Mouse (Mus musculus) lung, postnatal 10 days (tissue): ENCODE data around the gene Sirt3.

Experiments
- DNase-seq: peaks from one replicate; pipeline ENCODE4 v3.0.0; 2021

Gene Sirt3

DNA sequence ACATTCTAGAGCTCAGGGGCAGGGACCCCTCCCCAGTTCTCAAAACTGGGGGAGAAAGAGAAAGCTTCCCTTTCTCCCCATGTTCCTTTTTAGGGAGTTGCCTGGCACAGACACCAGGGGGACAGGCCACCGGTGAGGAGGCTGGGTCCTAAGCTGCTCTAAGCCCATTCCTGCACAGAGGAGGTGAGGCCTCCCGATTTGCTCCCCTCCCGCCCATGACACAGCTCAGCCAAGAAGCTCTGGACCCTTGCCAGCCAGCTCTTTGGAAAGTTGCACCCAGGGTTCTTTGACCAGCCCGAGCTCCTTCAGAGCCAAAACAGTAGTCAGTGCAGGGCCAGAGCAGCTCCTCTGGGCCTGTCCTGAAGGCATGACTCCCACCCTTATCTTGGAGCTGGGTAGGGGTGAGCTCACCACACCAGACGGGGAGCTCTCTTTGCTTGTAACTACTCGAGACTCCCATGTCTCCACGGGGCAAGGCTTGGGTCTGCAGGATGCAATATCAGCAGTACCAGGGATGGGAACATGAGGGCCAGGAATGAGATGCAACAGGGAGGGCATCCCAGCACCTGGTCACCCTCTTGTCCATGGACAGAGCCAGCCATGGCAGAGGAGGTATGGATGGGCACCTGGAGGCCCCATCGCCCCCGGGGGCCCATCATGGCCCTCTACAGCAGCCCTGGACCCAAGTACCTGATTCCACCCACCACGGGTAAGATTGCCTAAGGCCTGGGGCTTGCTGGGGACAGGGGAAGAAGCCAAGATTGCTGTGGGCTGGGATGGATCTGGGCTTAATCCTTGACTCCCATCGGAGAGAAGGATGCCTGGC lies 34.1 kb downstream of the Sirt3 start, which contains the start of gene Odf3:
TSS of gene Odf3 (plus strand) at position 51 of the 826 bp plus-strand sequence.
- peak; percentile 61 for DNase-seq

DNA sequence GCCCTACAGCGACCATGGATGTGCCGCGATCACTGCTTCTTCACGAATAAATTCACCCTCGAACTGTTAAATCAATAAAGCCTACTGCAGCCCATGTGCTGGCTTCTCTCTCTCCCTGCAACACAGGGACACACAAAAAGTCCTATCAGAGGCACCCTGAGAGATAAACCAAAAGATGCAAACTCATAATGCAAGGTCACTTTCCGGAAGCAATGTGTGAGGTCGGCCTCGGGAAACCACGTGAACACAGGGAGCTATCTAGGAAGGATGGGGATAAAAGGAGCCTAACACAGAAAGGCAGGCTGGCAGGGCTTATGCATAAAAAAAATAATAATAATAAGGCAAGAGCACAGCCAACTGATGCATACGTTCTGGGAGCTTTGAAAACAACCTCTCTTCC lies 35.4 kb downstream of the Sirt3 start:
- no peak for DNase-seq

DNA sequence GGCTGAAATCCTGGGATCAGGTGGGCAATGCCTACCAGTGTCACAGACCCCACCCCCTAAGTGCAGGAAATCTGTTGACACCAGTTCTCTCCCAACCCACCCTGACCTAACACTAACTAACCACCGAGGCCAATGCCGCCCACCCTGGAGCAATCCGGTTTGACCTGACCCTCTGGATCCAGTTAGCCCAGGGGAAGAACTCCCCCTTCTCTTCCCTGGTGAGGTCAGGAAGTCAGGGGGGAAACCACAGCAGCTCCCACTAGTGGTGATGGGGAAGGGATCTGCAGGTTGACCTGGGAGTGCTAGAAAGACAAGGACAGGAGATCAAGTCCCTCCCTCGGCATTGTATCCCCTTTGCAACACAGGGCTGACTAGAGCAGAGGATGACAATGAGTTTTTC lies 36.4 kb downstream of the Sirt3 start:
- DNase-seq = no peak

DNA sequence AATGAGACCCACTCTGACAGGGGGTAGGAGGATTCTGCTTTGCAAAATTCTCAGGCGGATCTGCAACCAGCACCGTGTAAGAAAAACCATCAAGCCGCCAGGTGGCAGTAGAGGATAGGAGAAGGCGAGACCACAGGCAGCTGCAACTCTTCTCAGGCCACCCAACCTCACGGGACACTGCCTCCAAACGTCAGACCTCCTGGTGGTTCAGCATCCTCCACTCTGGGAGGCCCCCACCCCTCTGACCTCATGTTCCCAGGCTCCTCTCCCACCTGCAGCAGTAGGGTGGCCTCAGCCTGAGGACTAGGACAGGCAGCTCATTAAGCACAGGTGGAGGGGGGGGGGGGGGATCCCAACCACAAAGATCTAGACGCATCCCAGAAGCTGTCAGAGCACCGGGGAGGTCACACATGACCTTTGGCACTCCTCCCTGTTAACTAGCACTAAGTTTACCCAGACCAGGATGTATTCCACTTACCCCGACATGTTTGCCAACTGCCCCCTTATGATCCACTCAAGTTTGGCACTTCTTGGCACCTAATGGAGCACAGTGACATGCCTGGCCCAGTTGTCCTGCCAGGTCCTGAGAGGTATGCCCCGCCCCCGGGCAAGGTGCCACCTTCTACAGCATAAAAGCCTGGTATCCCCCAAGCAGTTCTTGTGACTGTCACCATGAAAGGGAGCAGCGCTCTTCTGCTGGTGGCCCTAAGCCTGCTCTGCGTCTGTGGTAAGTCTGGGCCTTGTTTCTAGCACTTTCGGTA lies 37.0 kb downstream of the Sirt3 start, which contains the start of gene Scgb1c1:
TSS of gene Scgb1c1 (plus strand) at position 643 of the 761 bp plus-strand sequence.
- DNase-seq = peak; percentile 96

DNA sequence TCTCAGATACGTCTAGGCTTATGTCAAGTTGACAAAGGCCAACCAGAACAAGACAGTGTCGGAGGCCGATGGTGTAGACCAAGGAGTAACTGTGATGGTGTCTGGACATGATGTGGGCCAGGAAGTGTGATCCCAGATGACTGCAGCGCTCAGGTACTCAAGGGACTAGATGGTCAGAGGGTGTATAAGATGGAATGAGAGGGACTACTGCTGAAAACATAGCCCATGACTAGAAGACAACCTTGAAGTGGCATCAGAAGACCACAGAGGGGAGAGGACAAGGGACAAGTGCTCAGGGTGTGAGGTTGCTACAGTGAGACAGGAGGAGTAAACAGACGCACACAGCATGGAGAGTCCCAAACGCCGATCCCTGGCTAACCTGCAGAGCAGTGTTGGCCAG lies 38.3 kb downstream of the Sirt3 start:
- no peak for DNase-seq

DNA sequence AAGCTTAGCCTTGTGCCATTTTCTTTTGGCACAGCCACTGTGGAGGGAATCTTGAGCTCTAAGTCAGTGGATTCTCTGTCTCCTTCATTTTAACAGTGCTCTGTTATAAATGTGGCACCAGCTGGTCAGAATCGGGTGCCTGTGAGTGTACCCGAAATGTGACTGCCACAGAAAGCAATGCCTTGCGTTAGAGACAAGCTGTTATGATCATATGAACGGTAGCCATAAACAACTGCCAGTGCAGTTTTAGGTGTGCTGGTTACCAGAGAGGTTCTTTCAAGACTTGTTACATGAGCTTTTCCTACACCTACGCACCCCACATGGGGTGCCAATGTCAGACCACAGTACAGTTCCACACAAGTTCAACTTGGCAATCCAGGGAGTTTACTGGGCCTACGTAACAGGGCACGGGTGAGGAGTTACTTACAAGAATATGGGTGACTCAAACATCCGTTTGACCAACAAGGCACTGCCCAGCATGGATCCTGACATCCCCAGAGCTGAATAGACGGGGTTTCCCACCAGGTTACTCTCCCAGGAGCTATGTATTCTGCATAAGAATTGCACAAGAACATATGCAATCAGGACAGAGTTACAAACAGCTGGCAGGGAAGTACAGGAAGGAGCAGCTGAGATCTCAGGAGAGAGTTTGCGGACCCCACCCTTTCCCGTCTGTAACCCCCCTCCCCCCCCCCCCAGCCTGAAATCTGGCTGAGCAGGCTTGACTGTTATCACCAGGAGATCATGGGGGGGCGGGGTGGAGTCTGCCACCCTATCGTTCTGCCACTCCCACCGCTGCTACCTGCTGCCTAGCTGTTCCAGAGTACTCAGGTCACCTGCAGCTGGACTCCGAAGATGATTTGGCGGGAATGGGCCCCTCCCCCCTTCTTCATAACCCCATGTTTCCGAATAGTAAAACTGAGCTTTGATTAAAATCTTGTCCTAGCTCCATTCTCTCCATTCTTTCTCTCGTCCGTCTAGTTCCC lies 41.1 kb downstream of the Sirt3 start:
- no peak for DNase-seq

DNA sequence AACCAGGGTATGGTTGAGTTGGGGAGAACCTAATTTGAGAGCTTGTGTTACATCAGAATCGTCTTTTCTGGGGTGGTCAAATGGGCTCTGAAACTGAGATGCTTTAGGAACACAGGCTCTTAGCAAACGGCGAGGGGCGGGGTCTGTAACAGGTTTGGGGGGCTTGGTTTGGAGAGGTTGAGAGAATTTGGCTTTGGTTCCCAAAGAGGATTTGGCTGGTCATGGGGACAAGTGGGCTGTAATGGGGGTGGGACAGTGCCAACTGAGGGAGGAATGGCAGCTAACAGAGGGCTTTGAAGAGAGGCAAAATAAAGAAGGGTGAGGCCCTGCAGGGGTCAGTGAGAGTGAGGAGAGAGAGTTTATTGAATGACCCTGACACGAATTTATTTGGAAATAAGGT lies 42.6 kb downstream of the Sirt3 start:
- DNase-seq = no peak

DNA sequence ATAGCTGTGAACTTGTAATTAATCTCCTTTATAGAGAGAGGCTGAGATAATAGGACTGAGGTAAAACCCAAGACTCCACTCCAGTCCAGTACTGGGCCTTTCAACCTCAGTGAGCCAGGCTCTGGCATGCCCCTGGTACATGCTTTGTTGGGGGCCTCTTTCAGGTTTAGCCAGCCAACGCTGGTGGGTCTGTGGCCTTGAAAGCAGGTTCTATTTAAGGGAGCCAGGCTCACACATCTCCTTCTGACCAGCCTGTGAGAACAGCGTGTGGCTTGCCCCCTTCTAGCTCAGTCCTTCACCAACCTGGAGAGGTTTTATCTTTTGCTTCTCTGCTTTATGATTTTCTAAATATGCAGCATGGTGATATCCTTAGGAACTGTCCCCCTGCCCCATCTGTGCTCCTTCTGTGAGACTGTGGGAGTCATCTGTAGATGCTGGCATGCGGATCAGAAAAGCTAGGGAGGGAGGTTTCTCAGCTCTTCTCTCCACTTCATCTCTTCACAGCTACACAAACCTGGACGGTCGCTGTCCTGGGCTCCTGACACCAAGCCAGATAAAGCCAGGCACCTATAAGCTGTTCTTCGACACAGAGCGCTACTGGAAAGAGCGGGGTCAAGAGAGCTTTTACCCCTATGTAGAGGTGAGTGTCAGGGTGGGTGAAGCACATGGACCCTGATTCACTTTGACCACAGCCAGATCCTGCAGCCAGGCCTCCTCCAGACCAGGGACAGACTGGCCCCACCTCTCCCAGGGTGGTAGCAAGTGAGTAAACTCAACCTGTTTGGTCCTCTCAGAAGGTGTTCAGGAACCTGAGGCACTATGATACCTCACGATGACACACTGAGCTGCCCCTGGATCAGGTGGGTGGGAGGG lies 45.6 kb downstream of the Sirt3 start:
- DNase-seq = no peak

DNA sequence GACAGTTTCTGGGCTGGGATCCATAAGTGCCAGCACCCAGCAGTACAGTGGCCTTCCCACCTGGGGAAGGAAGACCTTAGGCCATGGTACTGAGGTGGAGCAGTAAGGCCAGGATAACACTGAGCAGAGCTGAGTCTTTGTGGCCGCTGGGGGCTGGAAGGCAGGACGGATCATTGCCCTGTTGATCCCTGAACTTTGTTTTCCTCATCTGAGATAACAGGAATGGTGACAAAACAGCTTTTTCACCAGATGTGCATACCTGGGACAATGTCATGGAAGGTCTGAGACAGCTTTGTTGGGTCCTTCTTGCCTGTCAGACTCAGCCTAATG lies 46.4 kb downstream of the Sirt3 start:
- DNase-seq = no peak

DNA sequence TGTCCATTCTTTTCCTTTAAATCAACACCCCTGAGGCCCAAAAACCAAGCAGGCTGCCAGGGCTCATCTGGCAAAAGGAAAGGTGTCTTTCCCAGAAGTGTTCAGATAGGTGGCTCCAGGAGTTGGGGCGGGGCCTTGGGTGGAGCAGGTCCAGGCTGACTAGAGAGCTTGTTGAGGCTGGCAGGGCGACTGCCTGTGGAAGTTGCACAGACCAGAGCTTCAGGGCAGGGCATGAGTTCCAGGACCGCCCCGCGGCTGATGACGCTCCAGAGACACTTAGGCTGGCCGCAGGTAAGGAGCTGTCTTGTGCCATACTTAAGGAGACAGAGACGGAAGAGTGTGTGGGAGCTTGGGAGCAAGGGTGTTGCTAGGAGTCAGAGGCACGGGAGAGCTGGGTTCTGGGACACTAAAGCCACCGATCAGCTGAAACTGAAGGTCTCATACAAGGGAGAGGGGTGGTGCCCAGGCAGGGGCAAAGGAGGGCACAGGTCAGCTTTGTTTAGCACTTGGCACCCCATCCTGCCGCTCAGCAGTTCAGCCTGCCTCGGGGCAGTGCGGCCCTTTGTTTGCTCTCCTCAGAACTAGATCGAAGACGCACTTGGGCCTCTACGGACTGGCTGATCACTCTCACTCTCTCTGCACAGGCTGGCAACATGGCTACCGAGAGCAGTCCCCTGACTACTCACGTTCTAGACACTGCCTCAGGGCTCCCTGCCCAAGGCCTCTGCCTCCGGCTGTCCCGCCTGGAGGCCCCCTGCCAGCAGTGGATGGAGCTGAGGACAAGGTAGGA lies 46.9 kb downstream of the Sirt3 start, which contains the start of gene Urah:
TSS of gene Urah (plus strand) at position 51 of the 790 bp plus-strand sequence.
- peak; percentile 45 for DNase-seq

DNA sequence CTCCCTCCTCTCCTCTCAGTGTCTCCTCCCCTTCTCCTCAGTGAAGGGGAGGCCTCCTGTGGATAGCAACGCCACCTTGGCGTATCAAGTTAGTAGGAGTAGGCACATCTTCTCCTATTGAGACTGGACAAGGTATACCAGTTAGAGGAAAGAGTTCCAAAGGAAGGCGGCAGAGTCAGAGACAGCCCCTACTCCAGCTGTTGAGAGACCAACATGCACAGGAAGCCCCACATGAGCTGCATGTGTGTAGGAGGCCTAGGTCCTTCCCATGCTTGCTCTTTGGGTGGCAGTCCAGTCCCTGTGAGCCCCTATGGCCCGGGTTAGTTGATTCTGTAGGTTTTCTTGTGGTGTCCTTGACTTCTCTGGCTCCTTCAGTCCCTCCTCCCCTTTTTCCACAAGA lies 48.8 kb downstream of the Sirt3 start:
- no peak for DNase-seq

DNA sequence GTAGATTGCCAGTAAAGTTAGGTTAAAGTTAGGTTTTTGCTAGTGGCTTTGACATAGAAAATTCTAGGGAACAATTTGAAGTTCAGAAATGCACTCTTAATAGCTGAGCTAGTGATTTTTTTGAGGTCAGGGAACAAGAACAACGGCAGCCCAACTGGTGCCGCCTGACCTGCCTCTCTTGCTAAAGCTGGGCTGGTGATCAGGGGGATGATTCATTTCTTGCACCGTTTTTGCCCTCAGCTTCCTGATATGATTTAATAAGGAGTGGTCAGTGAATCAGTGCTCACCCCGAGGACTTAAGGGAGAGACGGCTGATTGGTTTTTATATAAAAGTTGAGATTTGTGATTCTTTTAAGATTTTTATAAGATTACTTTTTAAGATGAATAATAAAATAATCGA lies 50.7 kb downstream of the Sirt3 start:
- DNase-seq = no peak

DNA sequence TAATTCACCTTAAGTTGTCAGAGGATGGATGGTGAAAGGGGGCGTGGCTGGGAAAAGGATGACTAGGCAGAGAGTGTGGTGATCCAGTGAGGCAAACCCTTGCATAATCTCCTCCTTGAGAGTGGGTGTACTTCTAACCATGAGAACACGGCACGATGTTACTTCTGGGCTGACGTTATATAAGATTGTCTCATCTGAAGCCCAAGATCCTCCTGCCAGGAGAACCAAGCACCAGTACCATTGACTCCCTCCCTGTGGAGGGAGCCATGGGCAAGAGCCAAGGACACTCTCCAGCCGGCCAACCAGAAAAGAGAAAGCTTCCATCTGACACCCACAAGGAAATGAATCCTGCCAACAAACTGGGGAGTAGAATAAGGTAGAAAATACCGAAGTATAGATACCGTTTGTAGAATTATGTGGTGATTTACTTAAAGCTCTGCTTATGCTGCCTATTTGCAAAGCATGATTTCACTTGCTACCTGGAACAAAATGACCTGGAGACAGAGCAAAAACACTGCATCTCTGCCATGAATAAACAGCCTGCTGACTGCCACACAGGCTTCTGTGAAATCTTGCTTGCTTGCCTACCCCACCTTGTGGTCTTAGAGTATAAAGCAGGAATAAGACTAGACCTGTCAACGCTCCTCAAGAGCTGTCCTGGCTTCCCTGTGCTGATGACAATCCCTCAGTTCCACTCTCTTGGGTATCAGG lies 53.8 kb downstream of the Sirt3 start:
- DNase-seq = peak; percentile 42

DNA sequence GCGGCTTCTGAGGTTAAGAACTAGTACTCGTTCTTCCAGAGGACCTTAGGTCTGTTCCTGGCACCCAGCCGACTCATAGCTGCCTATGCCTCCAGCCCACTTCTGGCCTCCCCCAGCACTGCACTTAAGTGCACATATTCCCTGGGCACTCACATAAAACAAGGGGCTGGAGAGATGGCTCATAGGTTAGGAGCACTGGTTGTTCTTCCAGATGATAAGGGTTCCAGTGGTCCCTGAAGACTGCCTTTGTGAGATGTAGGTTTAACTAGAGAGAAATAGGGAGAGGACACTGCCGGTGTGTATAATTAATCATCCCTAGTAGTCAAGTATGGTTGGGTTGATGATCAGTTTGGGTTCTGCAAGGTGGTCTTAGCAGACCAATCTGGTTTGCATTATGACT lies 59.4 kb downstream of the Sirt3 start:
- DNase-seq = no peak

DNA sequence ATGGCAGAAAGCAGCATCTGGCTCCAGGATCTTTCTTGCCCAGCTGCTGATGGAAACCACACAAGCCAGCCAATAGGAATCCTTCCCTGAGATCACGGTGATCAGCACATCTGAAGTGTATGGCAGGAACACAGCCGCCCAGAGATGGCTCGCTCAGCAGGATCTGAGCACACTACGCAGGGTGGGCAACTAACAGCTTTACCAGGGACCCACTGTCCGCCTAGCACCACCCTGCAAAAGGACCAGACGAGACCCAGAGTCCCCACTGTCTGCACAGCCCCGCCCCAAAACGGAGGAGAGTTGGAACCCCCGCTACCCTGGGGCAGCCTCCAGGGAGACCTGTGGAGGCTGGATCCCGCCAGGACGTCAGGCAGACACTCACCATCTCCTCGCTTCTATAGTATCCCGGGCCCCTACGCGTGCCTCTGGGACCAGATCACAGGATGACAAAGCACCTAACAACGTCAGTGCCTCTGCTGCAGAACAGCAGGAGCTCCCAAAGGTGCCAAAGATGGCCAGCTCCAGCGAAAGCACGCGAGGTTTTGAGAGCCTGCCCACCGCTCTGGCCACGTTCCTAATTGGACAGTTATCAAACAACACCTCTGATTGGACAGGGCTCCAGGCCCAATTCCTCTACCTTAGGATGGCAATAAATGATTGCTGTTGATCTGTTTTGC lies 60.3 kb downstream of the Sirt3 start, which contains the start of gene Zfp941:
TSS of gene Zfp941 (minus strand) at position 526 of the 677 bp plus-strand sequence.
- peak; percentile 30 for DNase-seq

DNA sequence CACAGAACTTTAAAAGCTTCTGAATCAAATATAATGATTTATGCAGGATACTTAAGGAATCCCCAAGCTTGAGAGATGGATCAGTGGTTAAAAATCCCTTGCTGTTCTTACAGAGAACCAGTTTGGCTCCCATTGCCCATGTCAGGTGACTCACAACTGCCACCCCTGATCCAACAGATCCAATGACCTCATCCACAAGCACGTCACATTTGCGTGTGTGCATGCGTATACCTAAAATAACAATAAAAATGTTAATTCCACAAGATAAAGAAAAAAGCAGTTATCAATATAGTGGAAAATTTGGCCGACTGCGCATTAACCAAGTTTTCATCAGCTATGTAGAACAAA lies 60.8 kb downstream of the Sirt3 start:
- DNase-seq = no peak

DNA sequence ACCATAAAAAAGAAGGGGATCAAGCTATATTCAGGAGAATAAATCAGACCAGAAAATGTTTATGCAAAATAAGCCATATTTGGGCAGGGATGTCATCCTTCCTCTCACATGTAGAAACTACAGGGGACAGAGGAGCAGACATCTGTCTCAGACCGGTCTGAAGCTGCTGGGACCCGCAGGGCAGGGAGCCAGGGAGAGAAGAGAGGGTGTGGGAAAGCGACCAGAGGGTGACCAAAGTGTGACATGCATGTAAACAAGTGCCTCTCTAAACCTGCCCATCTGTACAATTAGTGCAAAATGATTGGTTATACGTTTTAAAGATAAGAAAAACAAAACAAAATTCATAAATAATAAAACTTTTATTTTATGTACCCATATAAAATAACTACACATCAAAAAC lies 61.9 kb downstream of the Sirt3 start:
- no peak for DNase-seq
